Mouse (Mus musculus) midbrain, embryonic 15.5 days (tissue): Measurements from ENCODE around the gene C530008M17Rik. TPM values are rescaled to one million over a fixed set of nuclear protein-coding genes. Genes with fewer than 3 reads are reported as not detected.
A peak's percentile ranks its signal among the peaks of the same experiment; 100 is the strongest.

ENCODE experiments used
- ATAC-seq: fragments of 200-750 bp; cut with Nextera tagmentation; replicated peaks from 2 replicates; pipeline ENCODE4 v1.8.0; 2017; ENCODE audit warnings: moderate TSS enrichment
- H3K27ac ChIP-seq: fragments of 300-500 bp; sonication (generic); 2 replicates; pipeline ENCODE4 v1.5.1; 2015; ENCODE audit warnings: mild to moderate bottlenecking, inconsistent platforms
- H3K27me3 ChIP-seq: fragments of 300-500 bp; sonication (generic); replicated peaks from 2 replicates; pipeline ENCODE4 v1.6.1; 2015; ENCODE audit warnings: inconsistent platforms
- H3K36me3 ChIP-seq: fragments of 300-500 bp; sonication (generic); replicated peaks from 2 replicates; pipeline ENCODE4 v1.6.1; 2015; ENCODE audit warnings: inconsistent platforms
- H3K4me1 ChIP-seq: fragments of 300-500 bp; sonication (generic); 2 replicates; pipeline ENCODE4 v1.6.1; 2015; ENCODE audit warnings: inconsistent platforms
- H3K4me2 ChIP-seq: fragments of 300-500 bp; sonication (generic); 2 replicates; pipeline ENCODE4 v1.6.1; 2015; ENCODE audit warnings: inconsistent platforms, mild to moderate bottlenecking, moderate library complexity
- H3K4me3 ChIP-seq: fragments of 300-500 bp; sonication (generic); 2 replicates; pipeline ENCODE4 v1.5.1; 2015; ENCODE audit warnings: mild to moderate bottlenecking, inconsistent platforms
- H3K9ac ChIP-seq: fragments of 300-500 bp; sonication (generic); 2 replicates; pipeline ENCODE4 v1.6.1; 2015; ENCODE audit warnings: mild to moderate bottlenecking, inconsistent platforms
- H3K9me3 ChIP-seq: fragments of 300-500 bp; sonication (generic); 2 replicates; pipeline ENCODE4 v1.6.1; 2016; ENCODE audit warnings: inconsistent platforms
- WGBS: fragments of 180-500 bp; shearing (Covaris S2); methylation state at CpG from one replicate; pipeline ENCODE4 v1.1.7; 2015; ENCODE audit warnings: mixed read lengths; 5-methylcytosine and 5-hydroxymethylcytosine counted together
- polyA plus RNA-seq: library from polyadenylated mRNA; unstranded; fragments of >200 nt; fragmentation: Nextera tagmentation; extraction: Ambion mirVana; gene quantifications from 2 replicates; pipeline ENCODE4 v1.2.1, GENCODE M21; 2015

C530008M17Rik gene
- polyA plus RNA-seq, 1 experiment from 2014 or later: 79.5 TPM

- H3K9ac ChIP-seq: no peak overlapping the region
- 97% methylated on average over 4 of the region's 4 CpGs for WGBS
- no peaks in the 10 kb centered on the region for H3K9me3 ChIP-seq
- no peak overlapping the region for H3K4me2 ChIP-seq
- no peak overlapping the region for H3K4me3 ChIP-seq
- no peak for ATAC-seq
- H3K4me1 ChIP-seq: no peaks in the 10 kb centered on the region
- H3K27me3 ChIP-seq: no peaks in the 10 kb centered on the region
- H3K27ac ChIP-seq: no peak overlapping the region
- peaks cover 3% of the 10 kb centered on the region; the same call in 1 of the 2 replicates for H3K36me3 ChIP-seq
Observed at GRCm38 (mm10) chr5:76789881-76790280, 133.6 kb downstream of the C530008M17Rik start.

GRCm38 (mm10) chr5:76791280-76791679 is 135.0 kb downstream of the C530008M17Rik start:
- H3K27me3 ChIP-seq: no peaks in the 10 kb centered on the region
- H3K4me1 ChIP-seq: no peaks in the 10 kb centered on the region
- peaks cover 3% of the 10 kb centered on the region; the same call in 1 of the 2 replicates for H3K36me3 ChIP-seq
- H3K4me3 ChIP-seq: no peak overlapping the region
- H3K4me2 ChIP-seq: no peak overlapping the region
- no peaks in the 10 kb centered on the region for H3K9me3 ChIP-seq
- WGBS: 71% methylated on average over 4 of the region's 4 CpGs
- no peak for ATAC-seq
- no peak overlapping the region for H3K27ac ChIP-seq
- no peak overlapping the region for H3K9ac ChIP-seq

- Histone ChIP-seq H3K36me3 (no peaks in the 10 kb centered on the region; the same call in 1 of the 2 replicates), H3K9ac (no peak overlapping the region), H3K4me2 (no peak overlapping the region), H3K27me3 (no peaks in the 10 kb centered on the region), H3K4me3 (no peak overlapping the region), H3K4me1 (no peaks in the 10 kb centered on the region), H3K27ac (no peak overlapping the region), H3K9me3 (no peaks in the 10 kb centered on the region)
- 96% methylated on average over 6 of the region's 6 CpGs for WGBS
- ATAC-seq: no peak
Observed at GRCm38 (mm10) chr5:76792720-76793119, 136.4 kb downstream of the C530008M17Rik start.

GRCm38 (mm10) chr5:76798043-76798442 is 141.7 kb downstream of the C530008M17Rik start:
- Histone ChIP-seq H3K4me1 (no peaks in the 10 kb centered on the region), H3K27me3 (no peaks in the 10 kb centered on the region), H3K4me2 (no peak overlapping the region), H3K9me3 (no peaks in the 10 kb centered on the region), H3K36me3 (no peaks in the 10 kb centered on the region), H3K27ac (0 out of 2 replicates have a peak overlapping the region, but pooled peaks have one; percentile 34), H3K4me3 (no peak overlapping the region), H3K9ac (no peak overlapping the region)
- WGBS: 93% methylated on average over 8 of the region's 8 CpGs
- no peak for ATAC-seq

- Histone ChIP-seq H3K9ac (no peak overlapping the region), H3K4me3 (no peak overlapping the region)
- ATAC-seq: no peak
Observed at GRCm38 (mm10) chr5:76799471-76799870, 143.2 kb downstream of the C530008M17Rik start.

GRCm38 (mm10) chr5:76809031-76809430 is 152.7 kb downstream of the C530008M17Rik start:
- H3K4me1 ChIP-seq: 0 out of 2 replicates have a peak, but pooled peaks cover 4% of the 10 kb centered on the region
- no peaks in the 10 kb centered on the region for H3K9me3 ChIP-seq
- H3K9ac ChIP-seq: no peak overlapping the region
- 91% methylated on average over 6 of the region's 6 CpGs for WGBS
- no peaks in the 10 kb centered on the region for H3K27me3 ChIP-seq
- no peak for ATAC-seq
- H3K4me3 ChIP-seq: no peak overlapping the region
- no peak overlapping the region for H3K4me2 ChIP-seq
- no peaks in the 10 kb centered on the region for H3K36me3 ChIP-seq
- no peak overlapping the region for H3K27ac ChIP-seq

More at GRCm38 (mm10) chr5:76799471-76799870, 143.2 kb downstream of the C530008M17Rik start:
- WGBS: 71% methylated on average over 10 of the region's 10 CpGs
- H3K4me1 ChIP-seq: no peaks in the 10 kb centered on the region
- H3K36me3 ChIP-seq: no peaks in the 10 kb centered on the region
- H3K4me2 ChIP-seq: no peak overlapping the region
- H3K9me3 ChIP-seq: no peaks in the 10 kb centered on the region
- no peak overlapping the region for H3K27ac ChIP-seq
- H3K27me3 ChIP-seq: no peaks in the 10 kb centered on the region

- H3K4me3 ChIP-seq: no peak overlapping the region
- WGBS: 51% methylated on average over 11 of the region's 11 CpGs
- H3K9ac ChIP-seq: no peak overlapping the region
- H3K27ac ChIP-seq: no peak overlapping the region
- no peaks in the 10 kb centered on the region for H3K36me3 ChIP-seq
- H3K27me3 ChIP-seq: no peaks in the 10 kb centered on the region
- no peak overlapping the region for H3K4me2 ChIP-seq
- peaks cover 10% of the 10 kb centered on the region; the same call in 1 of the 2 replicates for H3K4me1 ChIP-seq
- H3K9me3 ChIP-seq: no peaks in the 10 kb centered on the region
- no peak for ATAC-seq
Observed at GRCm38 (mm10) chr5:76815035-76815434, 158.7 kb downstream of the C530008M17Rik start.

GRCm38 (mm10) chr5:76815786-76816455 is 159.6 kb downstream of the C530008M17Rik start:
- Histone ChIP-seq H3K4me3 (no peak overlapping the region), H3K9ac (no peak overlapping the region), H3K27ac (no peak overlapping the region), H3K4me2 (no peak overlapping the region), H3K27me3 (no peaks in the 10 kb centered on the region), H3K9me3 (no peaks in the 10 kb centered on the region), H3K4me1 (peaks cover 10% of the 10 kb centered on the region; the same call in 1 of the 2 replicates), H3K36me3 (no peaks in the 10 kb centered on the region)
- ATAC-seq: no peak
- 79% methylated on average over 13 of the region's 13 CpGs for WGBS

- Histone ChIP-seq H3K9ac (no peak overlapping the region), H3K36me3 (no peaks in the 10 kb centered on the region), H3K9me3 (no peaks in the 10 kb centered on the region), H3K27me3 (no peaks in the 10 kb centered on the region), H3K4me1 (peaks cover 8% of the 10 kb centered on the region; the same call in 1 of the 2 replicates), H3K4me2 (no peak overlapping the region), H3K4me3 (no peak overlapping the region), H3K27ac (no peak overlapping the region)
- 78% methylated on average over 5 of the region's 5 CpGs for WGBS
- no peak for ATAC-seq
Observed at GRCm38 (mm10) chr5:76816748-76817147, 160.4 kb downstream of the C530008M17Rik start.

GRCm38 (mm10) chr5:76817678-76818077 is 161.4 kb downstream of the C530008M17Rik start:
- Histone ChIP-seq H3K9ac (no peak overlapping the region), H3K4me1 (peaks cover 8% of the 10 kb centered on the region; the same call in 1 of the 2 replicates), H3K9me3 (no peaks in the 10 kb centered on the region), H3K4me2 (no peak overlapping the region), H3K27ac (no peak overlapping the region), H3K27me3 (no peaks in the 10 kb centered on the region), H3K36me3 (no peaks in the 10 kb centered on the region), H3K4me3 (no peak overlapping the region)
- no peak for ATAC-seq
- 89% methylated on average over 15 of the region's 15 CpGs for WGBS

- Histone ChIP-seq H3K9ac (no peak overlapping the region), H3K4me2 (no peak overlapping the region), H3K27me3 (no peaks in the 10 kb centered on the region), H3K4me1 (peaks cover 6% of the 10 kb centered on the region; the same call in 1 of the 2 replicates), H3K36me3 (no peaks in the 10 kb centered on the region), H3K27ac (no peak overlapping the region), H3K9me3 (no peaks in the 10 kb centered on the region), H3K4me3 (no peak overlapping the region)
- WGBS: 88% methylated on average over 6 of the region's 6 CpGs
- ATAC-seq: no peak
Observed at GRCm38 (mm10) chr5:76818807-76819206, 162.5 kb downstream of the C530008M17Rik start.

GRCm38 (mm10) chr5:76822097-76822496 is 165.8 kb downstream of the C530008M17Rik start:
- H3K4me1 ChIP-seq: no peaks in the 10 kb centered on the region
- no peak for ATAC-seq
- no peaks in the 10 kb centered on the region for H3K9me3 ChIP-seq
- no peaks in the 10 kb centered on the region for H3K36me3 ChIP-seq
- no peak overlapping the region for H3K4me2 ChIP-seq
- WGBS: 87% methylated on average over 15 of the region's 15 CpGs
- H3K27ac ChIP-seq: no peak overlapping the region
- H3K9ac ChIP-seq: no peak overlapping the region
- no peaks in the 10 kb centered on the region for H3K27me3 ChIP-seq
- H3K4me3 ChIP-seq: no peak overlapping the region
